Comparison of ENCODE assay signal across 7 mouse cellular contexts in genomic region chr11:84068191-84069033, GRCm38 (mm10). TPM values are rescaled to one million over a fixed set of nuclear protein-coding genes. Genes with fewer than 3 reads are reported as not detected.
DNase-seq lines count a peak whose midpoint lies in the region; ATAC-seq and TF ChIP-seq lines count a peak whose summit lies in the region.

No protein-coding gene starts in this region.

- H3K4me1 ChIP-seq in embryonic fibroblast, embryonic 13.5 days (ENCODE audit: control insufficient read depth, insufficient read depth, low read length): peaks cover 11% of the 10 kb centered on the region

- TF ChIP-seq CTCF in embryonic fibroblast, embryonic 13.5 days (IDR thresholded peaks at IDR 0.05; ENCODE audit: borderline replicate concordance, insufficient read depth, low read length): no peak

- intact Hi-C loops in heart, postnatal 36 days (cut with DNase I): loop anchor here (2.0 kb wide), 1 partner anchor 60 kb away; the partner anchor contains the start of genes Acaca and Tada2a

- peak; percentile 42 for TF ChIP-seq POLR2A in embryonic fibroblast, embryonic 13.5 days (IDR thresholded peaks at IDR 0.05; ENCODE audit: low read depth, low read length)

- peak; percentile 18 for DNase-seq in MEL-GATA-1-ER (ENCODE audit: extremely low read depth, low read depth)
- peak; percentile 68 for DNase-seq in adrenal gland, postnatal 25 days
- peak; percentile 49 to 60 for DNase-seq in heart, postnatal 36 days
- peak; percentile 59 to 64 for DNase-seq in layer of hippocampus, postnatal 36 days
- DNase-seq in spleen, adult 18-20 months: peak; percentile 16 to 49

- peak overlapping the region; percentile 57 for H3K27ac ChIP-seq in embryonic fibroblast, embryonic 13.5 days (ENCODE audit: insufficient read depth, low read length)

- ATAC-seq in megakaryocyte, adult 5-6 weeks (ENCODE audit: poor library complexity, severe bottlenecking): peak; percentile 51

- peak overlapping the region; percentile 87 for H3K4me3 ChIP-seq in embryonic fibroblast, embryonic 13.5 days (ENCODE audit: insufficient read depth, low read length)

RNA-seq across cellular contexts. Expression of gene Dusp14, which starts 0.6 kb away (rescaled TPM):
- total RNA-seq in adrenal gland, postnatal 25 days (2021): 3.9 and 4.7 TPM in 2 replicates
- polyA plus RNA-seq in embryonic fibroblast, embryonic 13.5 days (2011; ENCODE audit: insufficient read length, low read depth, missing spikeins): 16.2 and 21.0 TPM in 2 replicates
- under 1 TPM; 0.50 to 0.73 TPM for total RNA-seq in heart, postnatal 36 days (2021)
- 10 to 100 TPM; 30.2 to 34.3 TPM for total RNA-seq in layer of hippocampus, postnatal 36 days (2021)
- total RNA-seq in megakaryocyte, adult 5-6 weeks (2015): not detected in 2 replicates
- total RNA-seq in megakaryocyte, adult 5-6 weeks (2017): not detected in 2 replicates

Comparison
In these comparisons a context has a peak if more than half of its experiments do, and no peak if none do; other contexts are left out.
1. Peak in every context shown above with its lines: DNase-seq, ATAC-seq, H3K4me3 ChIP-seq and H3K27ac ChIP-seq.
2. DNase-seq: peak in every context shown above with its lines; median percentile 68 in adrenal gland, postnatal 25 days; 62 in layer of hippocampus, postnatal 36 days; 54 in heart, postnatal 36 days; 32 in spleen, adult 18-20 months; 18 in MEL-GATA-1-ER.